Mouse (Mus musculus) heart, embryonic 15.5 days (tissue): ENCODE results near the gene Ndufaf8. TPM values are rescaled to one million over a fixed set of nuclear protein-coding genes. Genes with fewer than 3 reads are reported as not detected.

Experiments used
- ATAC-seq: fragments of 200-750 bp; cut with Nextera tagmentation; replicated peaks from 2 replicates; pipeline ENCODE4 v1.8.0; 2017; ENCODE audit warnings: low read depth, moderate TSS enrichment; ENCODE audit not compliant: insufficient number of reproducible peaks, insufficient read depth, low FRiP score
- H3K27ac ChIP-seq: fragments of 300-500 bp; sonication (generic); 2 replicates; pipeline ENCODE4 v1.5.1; 2015; ENCODE audit warnings: mild to moderate bottlenecking, inconsistent platforms
- H3K27me3 ChIP-seq: fragments of 300-500 bp; sonication (generic); 2 replicates; pipeline ENCODE4 v1.6.1; 2015; ENCODE audit warnings: inconsistent platforms
- H3K36me3 ChIP-seq: fragments of 300-500 bp; sonication (generic); 2 replicates; pipeline ENCODE4 v1.6.1; 2015; ENCODE audit warnings: mild to moderate bottlenecking, inconsistent platforms
- H3K4me1 ChIP-seq: fragments of 300-500 bp; sonication (generic); replicated peaks from 2 replicates; pipeline ENCODE4 v1.6.1; 2015; ENCODE audit warnings: inconsistent platforms
- H3K4me2 ChIP-seq: fragments of 300-500 bp; sonication (generic); 2 replicates; pipeline ENCODE4 v1.6.1; 2015; ENCODE audit warnings: inconsistent platforms, mild to moderate bottlenecking, moderate library complexity
- H3K4me3 ChIP-seq: fragments of 300-500 bp; sonication (generic); 2 replicates; pipeline ENCODE4 v1.5.1; 2015; ENCODE audit warnings: mild to moderate bottlenecking, inconsistent platforms
- H3K9ac ChIP-seq: fragments of 300-500 bp; sonication (generic); 2 replicates; pipeline ENCODE4 v1.6.1; 2015; ENCODE audit warnings: mild to moderate bottlenecking, inconsistent platforms
- H3K9me3 ChIP-seq: fragments of 300-500 bp; sonication (generic); replicated peaks from 2 replicates; pipeline ENCODE4 v1.6.1; 2016; ENCODE audit warnings: inconsistent platforms
- WGBS: fragments of 180-500 bp; shearing (Covaris S2); methylation state at CpG from one replicate; pipeline ENCODE4 v1.1.7; 2015; ENCODE audit warnings: mixed read lengths; 5-methylcytosine and 5-hydroxymethylcytosine counted together
- polyA plus RNA-seq: library from polyadenylated mRNA; unstranded; fragments of >200 nt; fragmentation: Nextera tagmentation; extraction: Ambion mirVana; gene quantifications from 2 replicates; pipeline ENCODE4 v1.2.1, GENCODE M21; 2015

Gene Ndufaf8
- polyA plus RNA-seq, 1 experiment from 2014 or later: 84.1 TPM

DNA sequence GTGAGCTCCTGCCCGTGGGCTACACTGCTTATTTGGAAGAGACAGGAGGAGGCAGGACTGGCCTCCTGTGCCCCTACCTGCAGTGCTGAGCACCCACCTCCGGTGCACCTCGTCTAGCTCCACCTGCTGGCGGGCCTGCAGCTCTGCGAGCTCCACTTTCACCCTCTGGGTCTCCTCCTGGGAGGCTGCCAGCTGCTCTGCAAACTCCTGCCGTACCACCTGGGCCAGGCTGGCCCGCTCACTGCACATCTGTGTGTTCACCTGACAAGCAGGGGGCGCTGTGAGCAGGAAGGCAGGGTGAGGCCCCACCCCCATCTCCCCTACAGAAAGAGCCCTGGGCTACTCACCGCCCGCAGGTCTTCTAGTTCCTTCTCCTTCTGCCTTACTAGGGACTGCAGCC is 33.4 kb upstream of the Ndufaf8 start:
- Histone ChIP-seq H3K4me2 (peak overlapping the region; percentile 34), H3K9ac (no peak overlapping the region), H3K4me3 (no peak overlapping the region), H3K27ac (0 out of 2 replicates have a peak overlapping the region, but pooled peaks have one; percentile 38), H3K36me3 (peaks cover 10% of the 10 kb centered on the region; the same call in 1 of the 2 replicates), H3K4me1 (peaks cover 10% of the 10 kb centered on the region; the same call in 1 of the 2 replicates), H3K27me3 (no peaks in the 10 kb centered on the region; the same call in 1 of the 2 replicates), H3K9me3 (no peaks in the 10 kb centered on the region)
- WGBS: 24% methylated on average over 10 of the region's 10 CpGs
- ATAC-seq: peak; percentile 47

DNA sequence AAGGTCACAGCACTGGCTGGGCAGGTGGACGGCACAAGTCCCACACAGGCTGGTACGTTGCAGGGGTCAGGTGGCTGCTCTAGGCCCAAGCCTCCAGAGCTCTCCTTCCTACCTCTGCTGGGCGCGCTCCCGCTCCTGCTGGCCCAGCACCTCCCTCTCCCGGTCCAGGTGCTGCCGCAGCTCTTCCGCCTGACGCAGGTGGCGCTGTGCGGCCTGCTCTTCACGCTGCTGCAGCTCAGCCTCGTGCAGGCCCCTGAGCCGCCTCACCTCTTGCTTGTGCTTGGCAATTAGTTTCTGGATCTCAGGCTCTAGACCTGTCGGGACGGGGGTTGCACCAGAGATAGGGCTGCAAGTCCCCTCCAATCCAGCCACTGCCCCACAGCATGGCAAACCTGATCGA is 30.9 kb upstream of the Ndufaf8 start:
- Histone ChIP-seq H3K4me1 (peaks cover 10% of the 10 kb centered on the region; the same call in 1 of the 2 replicates), H3K4me2 (no peak overlapping the region), H3K27me3 (no peaks in the 10 kb centered on the region; the same call in 1 of the 2 replicates), H3K9me3 (no peaks in the 10 kb centered on the region), H3K4me3 (no peak overlapping the region), H3K9ac (no peak overlapping the region), H3K27ac (no peak overlapping the region), H3K36me3 (peaks cover 32% of the 10 kb centered on the region)
- 77% methylated on average over 17 of the region's 17 CpGs for WGBS
- ATAC-seq: no peak

DNA sequence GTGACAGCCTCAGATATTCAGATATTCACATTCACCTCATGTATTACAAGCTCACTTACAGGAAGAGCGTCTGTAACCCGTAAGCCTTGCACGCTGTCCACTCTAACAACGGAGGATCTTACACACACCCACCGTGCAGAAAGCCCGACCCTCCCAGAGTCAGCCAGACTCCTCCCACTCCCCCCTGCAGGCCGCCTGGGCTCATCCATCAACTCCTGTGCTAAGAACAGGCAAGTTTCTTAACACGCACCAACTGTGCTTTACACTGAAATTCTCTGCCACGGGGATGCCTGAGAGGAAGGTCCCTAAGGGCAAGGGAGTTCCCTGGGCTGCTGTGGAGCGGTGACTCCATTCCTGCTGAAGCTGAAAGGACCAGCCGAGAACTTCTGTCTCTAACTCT is 29.5 kb upstream of the Ndufaf8 start:
- no peak overlapping the region for H3K27ac ChIP-seq
- no peak overlapping the region for H3K9ac ChIP-seq
- H3K9me3 ChIP-seq: no peaks in the 10 kb centered on the region
- no peak overlapping the region for H3K4me3 ChIP-seq
- no peaks in the 10 kb centered on the region; the same call in 1 of the 2 replicates for H3K27me3 ChIP-seq
- peaks cover 35% of the 10 kb centered on the region for H3K36me3 ChIP-seq
- no peak for ATAC-seq
- H3K4me2 ChIP-seq: no peak overlapping the region
- 40% methylated on average over 11 of the region's 11 CpGs for WGBS
- peaks cover 10% of the 10 kb centered on the region; the same call in 1 of the 2 replicates for H3K4me1 ChIP-seq

DNA sequence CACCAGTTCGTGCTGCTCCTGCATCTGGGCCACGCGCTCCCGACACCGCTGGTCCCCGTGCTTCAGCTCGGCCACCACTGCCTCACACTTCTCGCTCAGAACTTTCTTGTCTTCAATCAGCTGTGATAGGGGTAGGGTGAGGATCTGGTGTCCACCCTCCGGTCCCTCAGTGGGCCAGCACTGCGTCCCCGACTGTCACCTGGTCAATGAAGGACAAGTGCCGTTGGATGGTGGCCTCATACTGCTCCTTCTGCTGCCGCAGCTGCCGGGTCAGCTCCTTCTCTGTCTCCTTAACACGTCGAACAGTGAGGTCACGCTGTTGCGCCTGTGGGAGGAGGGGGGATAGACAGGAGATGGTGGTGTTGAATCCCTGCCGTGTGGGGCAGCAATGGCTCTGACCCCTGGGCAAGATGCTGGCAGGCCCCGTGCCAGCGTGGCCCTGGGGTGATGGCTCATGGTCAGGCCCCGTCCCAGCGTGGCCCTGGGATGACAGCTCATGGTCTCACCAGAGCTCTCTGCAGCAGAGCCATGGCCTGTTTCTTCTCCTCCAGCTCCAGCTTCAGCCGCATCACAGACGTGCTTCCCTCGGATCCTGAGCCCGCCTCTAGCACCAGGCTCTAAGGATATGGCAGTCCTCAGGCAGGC is 28.3 kb upstream of the Ndufaf8 start:
- Histone ChIP-seq H3K9ac (no peak overlapping the region), H3K36me3 (peaks cover 36% of the 10 kb centered on the region), H3K27me3 (no peaks in the 10 kb centered on the region), H3K4me2 (no peak overlapping the region), H3K4me3 (no peak overlapping the region), H3K4me1 (peaks cover 9% of the 10 kb centered on the region; the same call in 1 of the 2 replicates), H3K9me3 (no peaks in the 10 kb centered on the region), H3K27ac (no peak overlapping the region)
- ATAC-seq: no peak
- 91% methylated on average over 27 of the region's 27 CpGs for WGBS

DNA sequence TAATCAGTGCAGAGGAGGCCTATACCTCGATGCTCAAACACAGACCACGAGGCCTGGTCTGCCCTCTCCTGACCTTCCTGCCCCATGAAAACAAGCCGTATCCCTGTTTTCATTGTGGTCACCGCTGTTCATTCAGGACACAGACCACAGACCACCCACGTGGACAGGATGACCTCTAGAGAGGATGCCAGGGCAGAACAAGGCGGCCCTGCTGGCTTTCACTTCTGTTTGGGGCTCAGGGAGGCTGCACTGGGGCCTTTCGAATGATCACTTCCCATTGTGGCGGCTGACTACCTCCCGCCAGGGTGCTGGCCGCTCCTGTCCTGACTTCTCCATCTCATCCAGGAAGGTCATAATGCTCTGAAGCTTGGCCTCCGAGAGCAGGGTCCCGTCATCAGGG is 27.7 kb upstream of the Ndufaf8 start:
- peaks cover 2% of the 10 kb centered on the region; the same call in 1 of the 2 replicates for H3K4me1 ChIP-seq
- no peak overlapping the region for H3K4me2 ChIP-seq
- WGBS: 74% methylated on average over 12 of the region's 12 CpGs
- H3K27me3 ChIP-seq: no peaks in the 10 kb centered on the region
- peaks cover 43% of the 10 kb centered on the region for H3K36me3 ChIP-seq
- ATAC-seq: no peak
- no peak overlapping the region for H3K4me3 ChIP-seq
- no peak overlapping the region for H3K27ac ChIP-seq
- H3K9me3 ChIP-seq: no peaks in the 10 kb centered on the region
- H3K9ac ChIP-seq: no peak overlapping the region

DNA sequence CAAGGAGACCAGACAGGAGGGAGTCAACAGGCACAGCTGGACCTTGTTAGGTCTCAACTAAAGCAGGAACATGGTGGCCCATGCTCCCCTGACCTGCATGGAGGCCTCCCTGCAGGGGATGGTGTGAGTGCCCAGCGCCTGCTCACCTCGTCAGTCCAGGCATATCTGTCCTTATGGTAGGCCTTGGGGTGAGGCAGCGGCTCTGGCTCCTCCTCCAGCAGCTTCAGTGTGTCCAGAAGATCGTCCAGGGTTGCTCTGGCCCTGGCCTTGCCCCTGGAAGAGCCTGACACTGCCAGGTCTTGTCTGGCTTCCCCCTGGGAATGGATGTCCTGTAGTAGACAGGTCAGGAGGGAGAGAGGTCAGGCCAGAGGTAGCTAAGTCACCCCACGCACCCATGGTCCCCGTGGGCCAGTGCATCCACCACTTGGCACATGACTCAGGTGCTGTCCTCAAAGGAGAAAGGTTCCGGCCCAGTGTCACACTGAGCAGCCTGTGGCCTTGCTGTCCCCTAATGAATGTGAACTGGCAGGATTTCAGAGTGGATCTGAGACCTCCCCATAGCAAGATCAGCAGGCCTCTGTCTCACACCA is 26.9 kb upstream of the Ndufaf8 start:
- H3K9me3 ChIP-seq: no peaks in the 10 kb centered on the region
- no peak for ATAC-seq
- no peak overlapping the region for H3K27ac ChIP-seq
- H3K4me1 ChIP-seq: no peaks in the 10 kb centered on the region
- H3K4me2 ChIP-seq: no peak overlapping the region
- peaks cover 49% of the 10 kb centered on the region for H3K36me3 ChIP-seq
- no peaks in the 10 kb centered on the region for H3K27me3 ChIP-seq
- no peak overlapping the region for H3K9ac ChIP-seq
- no peak overlapping the region for H3K4me3 ChIP-seq
- WGBS: 79% methylated on average over 7 of the region's 7 CpGs

DNA sequence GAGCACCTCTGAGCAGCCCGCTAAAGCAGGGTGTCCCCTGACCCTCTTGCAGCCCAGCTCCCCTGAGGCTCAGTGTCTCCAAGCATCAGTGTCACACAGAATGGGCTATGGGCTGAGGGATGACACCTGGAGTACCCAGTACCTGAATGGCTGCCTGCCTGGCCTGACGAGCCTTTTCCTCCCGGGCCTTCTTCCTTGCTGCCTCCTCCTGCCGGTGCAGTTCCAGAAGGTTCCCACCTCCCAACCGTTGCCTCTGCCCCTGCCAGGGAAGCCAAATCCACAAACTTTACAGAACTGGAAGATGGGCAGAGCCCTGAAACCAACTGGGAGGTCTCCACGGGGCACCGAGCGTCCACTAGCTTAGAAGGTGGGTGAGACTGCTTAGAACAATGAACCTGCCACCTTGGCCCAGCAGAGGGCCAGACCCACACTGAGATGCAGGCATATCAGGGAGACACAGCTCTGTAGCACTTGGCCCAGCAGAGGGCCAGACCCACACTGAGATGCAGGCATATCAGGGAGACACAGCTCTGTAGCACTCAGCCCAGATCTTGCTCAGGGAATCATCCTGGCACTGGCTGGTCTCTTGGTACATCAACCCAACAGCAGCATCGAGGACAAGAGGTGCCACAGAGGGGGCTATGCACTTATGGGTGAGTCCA is 25.6 kb upstream of the Ndufaf8 start:
- peaks cover 49% of the 10 kb centered on the region for H3K36me3 ChIP-seq
- H3K9ac ChIP-seq: no peak overlapping the region
- no peaks in the 10 kb centered on the region for H3K27me3 ChIP-seq
- no peak overlapping the region for H3K4me2 ChIP-seq
- no peak overlapping the region for H3K27ac ChIP-seq
- no peak overlapping the region for H3K4me3 ChIP-seq
- no peak for ATAC-seq
- H3K4me1 ChIP-seq: no peaks in the 10 kb centered on the region
- WGBS: 91% methylated on average over 9 of the region's 9 CpGs
- no peaks in the 10 kb centered on the region for H3K9me3 ChIP-seq

DNA sequence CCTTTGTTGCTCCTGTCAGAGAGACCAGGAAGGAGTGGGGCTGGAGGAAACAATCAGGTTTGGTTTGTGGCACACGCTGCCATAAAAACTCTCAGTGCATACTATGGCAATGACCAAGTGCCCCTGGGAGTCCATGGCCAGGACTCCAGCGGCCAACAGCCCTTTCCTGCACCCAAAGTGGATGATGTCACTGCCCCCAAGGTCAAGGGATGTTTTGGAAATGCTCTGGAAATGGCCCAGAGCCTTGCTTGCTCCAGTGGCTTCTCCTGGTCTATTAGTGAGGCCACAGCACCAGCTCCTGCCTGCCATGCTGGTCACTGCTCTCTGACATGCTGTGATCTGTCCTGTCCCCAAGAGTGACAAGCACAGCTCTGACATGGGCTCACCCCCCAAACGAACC is 22.5 kb upstream of the Ndufaf8 start:
- Histone ChIP-seq H3K27ac (no peak overlapping the region), H3K4me1 (no peaks in the 10 kb centered on the region), H3K36me3 (peaks cover 46% of the 10 kb centered on the region), H3K9ac (no peak overlapping the region), H3K9me3 (no peaks in the 10 kb centered on the region), H3K27me3 (no peaks in the 10 kb centered on the region), H3K4me3 (no peak overlapping the region), H3K4me2 (no peak overlapping the region)
- ATAC-seq: no peak
- 72% methylated on average over 3 of the region's 3 CpGs for WGBS

DNA sequence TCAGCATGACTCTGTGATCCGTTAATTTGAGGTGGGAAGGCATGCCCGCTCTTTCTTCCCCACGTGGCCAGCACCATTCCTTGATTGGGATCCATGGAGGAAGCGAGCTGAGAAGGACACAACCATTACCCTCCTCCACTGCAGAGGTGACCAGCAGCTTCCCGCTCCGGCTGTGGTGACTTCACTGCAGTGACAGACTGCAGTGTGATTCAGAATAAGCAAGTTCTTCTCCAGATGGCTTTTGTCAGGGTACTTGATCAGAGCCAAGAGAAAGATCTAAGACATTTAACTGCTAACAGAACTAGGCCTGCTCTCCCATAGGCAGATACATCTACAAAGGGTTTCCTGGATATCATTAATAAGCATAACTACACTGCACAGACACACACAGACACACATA is 18.4 kb upstream of the Ndufaf8 start:
- ATAC-seq: no peak
- no peak overlapping the region for H3K4me2 ChIP-seq
- H3K27ac ChIP-seq: no peak overlapping the region
- H3K27me3 ChIP-seq: no peaks in the 10 kb centered on the region
- H3K9ac ChIP-seq: no peak overlapping the region
- peaks cover 8% of the 10 kb centered on the region for H3K4me1 ChIP-seq
- WGBS: 86% methylated on average over 6 of the region's 6 CpGs
- peaks cover 30% of the 10 kb centered on the region for H3K36me3 ChIP-seq
- H3K4me3 ChIP-seq: no peak overlapping the region
- no peaks in the 10 kb centered on the region for H3K9me3 ChIP-seq

DNA sequence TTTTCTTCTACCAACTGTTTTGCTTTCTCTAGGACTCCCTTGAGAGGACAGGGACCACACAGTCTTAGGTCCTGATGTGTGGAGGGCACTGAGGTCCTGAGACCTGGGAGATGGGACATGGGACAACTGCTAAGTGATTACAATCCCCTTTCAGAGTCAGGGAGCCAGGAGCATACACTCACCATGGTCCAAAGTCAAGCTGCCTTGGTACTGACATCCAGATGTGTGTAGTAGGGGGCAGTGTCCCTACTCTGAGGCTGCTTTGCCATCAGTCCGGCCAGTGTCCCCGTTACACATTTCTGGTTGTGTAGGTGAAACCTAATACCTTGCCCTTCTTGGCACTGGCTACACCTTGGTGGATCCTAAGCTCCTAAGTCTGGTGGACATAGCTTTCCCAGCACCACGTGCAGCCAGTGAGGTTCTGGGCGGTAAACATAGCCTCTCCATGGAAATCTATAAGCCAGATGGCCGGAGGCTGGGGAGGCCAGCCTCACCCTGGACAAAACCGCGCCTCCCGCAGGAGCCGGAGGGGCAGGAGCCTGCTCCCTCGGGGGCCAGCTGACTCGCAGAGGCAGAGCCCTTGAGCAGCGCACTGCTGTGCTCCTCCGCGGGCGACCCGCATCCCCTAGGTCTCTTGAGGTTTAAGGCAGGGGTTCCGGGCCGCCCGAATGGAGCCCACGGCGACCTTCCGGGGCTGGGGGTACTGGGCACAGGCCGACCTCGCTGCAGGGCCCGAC is 12.7 kb upstream of the Ndufaf8 start:
- peak; percentile 24 for ATAC-seq
- H3K36me3 ChIP-seq: peaks cover 5% of the 10 kb centered on the region; the same call in 1 of the 2 replicates
- H3K27me3 ChIP-seq: no peaks in the 10 kb centered on the region
- peaks cover 19% of the 10 kb centered on the region for H3K4me1 ChIP-seq
- peak overlapping the region; percentile 66 for H3K27ac ChIP-seq
- H3K4me3 ChIP-seq: peak overlapping the region; percentile 90
- under 1% methylated on average over 25 of the region's 25 CpGs for WGBS
- H3K9me3 ChIP-seq: no peaks in the 10 kb centered on the region
- peak overlapping the region; percentile 92 for H3K9ac ChIP-seq
- H3K4me2 ChIP-seq: peak overlapping the region; percentile 88

DNA sequence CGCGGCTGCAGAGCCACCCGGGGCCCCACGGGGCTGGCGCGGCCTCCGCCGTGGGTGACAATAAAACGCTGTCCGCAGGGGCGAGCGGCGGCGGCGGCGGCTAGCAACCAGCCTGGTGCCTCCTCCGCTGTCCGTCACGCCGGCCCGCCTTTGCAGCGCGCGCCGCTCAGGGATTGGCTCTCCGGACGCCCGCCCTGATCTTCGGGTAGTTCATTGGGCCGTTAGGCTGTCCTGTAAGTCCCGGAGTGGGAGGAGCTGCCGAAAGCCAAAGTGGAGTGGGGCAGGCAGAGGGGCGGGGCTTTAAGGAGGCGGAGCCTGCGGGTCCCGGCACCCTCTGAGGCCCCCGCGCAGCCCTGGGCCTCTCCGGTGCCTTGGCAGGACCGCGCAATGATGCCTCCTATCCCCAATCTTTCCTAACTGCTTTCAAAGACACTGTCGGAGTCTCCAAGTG is 12.0 kb upstream of the Ndufaf8 start, which contains the start of gene Cep131:
TSS of gene Cep131 (minus strand) at position 126 of the 451 bp plus-strand sequence.
- Histone ChIP-seq H3K4me1 (peaks cover 19% of the 10 kb centered on the region), H3K4me2 (peak within 1 kb of the TSS; percentile 88), H3K27ac (peak within 1 kb of the TSS; percentile 66), H3K4me3 (peak within 1 kb of the TSS; percentile 90), H3K9me3 (no peaks in the 10 kb centered on the region), H3K27me3 (no peaks in the 10 kb centered on the region), H3K9ac (peak within 1 kb of the TSS; percentile 92), H3K36me3 (peaks cover 10% of the 10 kb centered on the region; the same call in 1 of the 2 replicates)
- peak; percentile 99 for ATAC-seq
- under 1% methylated on average over 42 of the region's 42 CpGs for WGBS
